Mouse (Mus musculus) spleen, adult 2 months (tissue): ENCODE measurements around the gene Chgb.

Experiments
- CTCF ChIP-seq: fragments of 200-500 bp; IDR thresholded peaks from 2 replicates; pipeline ENCODE4 v1.5.1; 2011; ENCODE audit warnings: mild to moderate bottlenecking, inconsistent platforms; ENCODE audit not compliant: insufficient read depth, insufficient read length, insufficient replicate concordance; ENCODE audit errors: extremely low read depth
- POLR2A ChIP-seq: fragments of 200-500 bp; IDR thresholded peaks from 2 replicates; pipeline ENCODE4 v1.6.1; 2011; ENCODE audit warnings: low read depth, low read length, inconsistent platforms

- TF ChIP-seq POLR2A: no peak
- no peak for TF ChIP-seq CTCF
Measured at GRCm38 (mm10) chr2:132746108-132746507, 35.0 kb upstream of the Chgb start.
